Mouse (Mus musculus) cerebellum, postnatal 36 days (tissue): ENCODE data around the gene Schip1.

Source experiments
- DNase-seq, 2 experiments: peaks; one replicate each; pipeline ENCODE4 v3.0.0; 2021 to 2022; ENCODE audit warnings: mixed read lengths in 2 of 2

The Schip1 gene

DNA sequence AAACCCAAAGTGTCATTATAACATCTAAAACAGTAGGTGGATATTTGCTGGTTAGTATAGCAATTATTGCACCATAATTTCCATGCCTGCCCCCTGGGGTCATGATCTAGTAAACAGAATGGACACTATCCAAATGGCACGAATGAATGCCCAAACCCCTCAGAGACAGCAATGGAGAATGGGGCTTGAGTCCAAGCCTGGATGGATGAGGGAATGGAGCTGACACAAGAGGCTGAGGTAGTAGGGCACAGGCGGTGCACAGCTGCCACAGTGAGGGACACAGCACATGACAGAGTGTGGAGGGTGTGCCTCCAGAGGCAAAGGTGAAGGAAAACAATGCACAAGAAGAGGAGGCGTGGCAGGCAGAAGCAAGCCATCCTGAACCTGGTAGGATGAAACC, 207.3 kb downstream of the Schip1 start:
- DNase-seq = no peak

DNA sequence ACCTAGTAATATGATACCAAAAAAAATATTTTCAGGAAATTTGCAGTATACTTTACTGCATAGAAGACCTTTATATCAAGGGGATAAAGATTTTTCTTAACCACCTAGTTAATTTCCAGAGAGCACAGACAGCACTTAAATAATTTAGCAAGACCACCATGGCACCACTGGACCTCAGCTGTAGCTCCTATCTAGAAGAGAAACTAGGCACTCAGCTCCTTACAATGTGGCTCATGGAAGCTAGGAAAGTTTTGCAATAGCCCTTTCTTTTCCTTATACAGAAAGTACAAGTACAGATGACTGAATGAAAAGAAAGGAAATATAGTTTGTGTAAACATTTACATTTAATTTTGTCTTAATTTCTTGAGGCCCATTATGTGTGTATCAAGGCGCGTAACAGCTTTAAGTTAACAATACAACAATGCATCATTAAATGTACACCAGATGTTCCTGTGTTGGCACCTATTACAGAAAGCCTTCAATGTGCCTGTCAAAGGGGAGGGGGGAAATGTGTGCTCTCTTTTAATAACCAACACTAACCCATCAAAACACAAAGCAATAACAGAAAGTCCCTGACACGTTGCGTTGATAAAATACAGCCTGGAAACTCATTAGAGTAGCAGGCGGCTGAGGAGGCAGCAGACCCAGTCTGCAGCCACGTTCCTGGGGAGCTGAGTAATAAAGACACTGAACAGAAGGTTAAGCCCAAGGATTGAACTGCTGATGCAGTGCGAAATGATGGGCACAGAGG, 218.4 kb downstream of the Schip1 start:
- no peak for DNase-seq

DNA sequence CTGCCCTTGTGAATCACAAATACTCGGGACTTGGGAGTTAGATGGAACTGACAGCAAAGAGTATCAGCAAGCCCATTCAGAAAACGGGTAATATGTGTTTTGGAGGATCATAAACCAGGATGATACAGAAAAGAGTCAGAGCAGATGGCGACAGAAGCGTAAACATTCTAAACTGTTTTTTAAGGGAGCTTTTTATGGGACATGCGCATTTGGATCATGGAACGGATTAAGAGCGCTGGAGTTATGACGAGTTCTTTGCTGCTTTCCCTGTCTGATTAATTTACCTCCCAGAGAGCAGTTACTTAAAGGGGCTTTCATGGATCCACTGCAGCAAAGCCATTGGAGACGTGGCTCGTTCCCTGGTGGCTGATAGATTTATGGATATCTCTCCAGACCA, 219.0 kb downstream of the Schip1 start:
- no peak for DNase-seq

DNA sequence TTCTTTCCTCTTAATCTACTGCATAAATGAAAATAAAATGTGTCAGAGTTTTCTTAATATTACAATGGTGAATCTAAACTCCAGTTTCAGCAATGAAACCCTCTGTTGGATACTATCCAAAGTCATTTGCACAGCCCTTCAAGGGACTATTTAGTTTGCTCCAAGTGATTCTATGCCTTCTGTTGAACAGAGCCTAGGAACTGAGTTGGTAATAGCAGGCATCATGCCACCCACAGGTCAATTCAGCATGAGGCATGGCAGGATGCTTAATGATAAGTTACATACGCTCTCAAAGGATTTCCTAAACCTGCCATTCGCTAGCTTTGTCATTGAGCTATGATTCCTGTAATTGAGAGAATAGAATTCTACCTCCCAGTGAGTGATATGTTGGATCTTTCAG, 219.9 kb downstream of the Schip1 start:
- DNase-seq = no peak

DNA sequence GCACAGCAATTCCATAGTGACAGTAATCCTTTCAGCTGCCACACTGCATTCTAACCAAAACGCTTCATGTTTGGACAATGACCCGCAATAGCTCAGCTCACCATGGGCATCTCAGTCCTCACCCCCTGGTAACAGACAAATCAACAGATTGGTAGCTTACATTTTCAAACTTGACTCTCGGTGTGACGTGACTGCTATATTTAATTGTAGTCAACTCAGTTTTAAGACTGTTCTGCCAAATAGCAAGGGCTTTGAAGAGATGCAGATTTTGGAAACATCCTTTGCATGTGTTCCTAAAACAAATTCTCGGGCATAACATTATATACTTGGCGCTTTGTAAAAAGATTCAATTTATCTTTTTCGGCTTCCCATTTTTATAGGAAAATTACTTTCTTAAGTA, 232.2 kb downstream of the Schip1 start:
- DNase-seq = no peak

DNA sequence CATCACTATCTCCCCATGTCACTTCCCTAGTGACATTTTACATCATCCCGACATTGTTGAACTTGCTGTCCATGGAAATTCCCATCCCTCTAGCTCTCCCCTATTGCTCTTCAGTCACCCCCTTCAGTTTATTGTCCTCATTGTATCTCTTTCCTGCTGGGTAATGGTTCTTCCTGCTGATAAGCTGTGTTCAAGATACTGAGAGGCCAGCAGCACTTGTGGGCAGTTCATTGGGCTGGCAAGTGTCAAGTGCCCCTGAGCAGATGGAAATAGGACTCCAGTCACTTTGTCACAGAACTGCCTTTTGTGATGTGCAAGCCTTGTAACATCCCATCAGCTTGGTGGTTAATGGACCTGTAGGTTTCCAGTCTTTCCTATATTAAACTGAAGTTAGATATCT, 241.0 kb downstream of the Schip1 start:
- DNase-seq = no peak

DNA sequence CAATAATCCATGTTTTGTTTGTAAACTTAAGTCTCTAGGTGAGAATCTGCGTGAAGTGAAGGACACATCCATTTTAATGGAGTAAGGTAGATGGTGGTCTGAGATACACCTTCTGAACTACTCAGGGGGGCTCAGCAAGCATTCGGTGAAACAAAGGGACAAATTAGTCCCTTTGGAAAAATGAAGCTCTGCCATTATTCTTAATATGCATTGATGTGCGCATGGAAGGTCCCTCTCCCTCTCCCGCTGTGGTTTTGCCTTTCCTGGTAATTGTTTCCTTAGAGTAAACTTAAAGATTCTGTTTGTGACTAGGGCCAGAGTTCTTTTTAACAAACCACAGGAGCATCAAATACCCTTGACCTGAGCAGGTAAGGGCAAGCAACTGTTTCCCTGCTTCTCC, 242.1 kb downstream of the Schip1 start:
- no peak for DNase-seq

DNA sequence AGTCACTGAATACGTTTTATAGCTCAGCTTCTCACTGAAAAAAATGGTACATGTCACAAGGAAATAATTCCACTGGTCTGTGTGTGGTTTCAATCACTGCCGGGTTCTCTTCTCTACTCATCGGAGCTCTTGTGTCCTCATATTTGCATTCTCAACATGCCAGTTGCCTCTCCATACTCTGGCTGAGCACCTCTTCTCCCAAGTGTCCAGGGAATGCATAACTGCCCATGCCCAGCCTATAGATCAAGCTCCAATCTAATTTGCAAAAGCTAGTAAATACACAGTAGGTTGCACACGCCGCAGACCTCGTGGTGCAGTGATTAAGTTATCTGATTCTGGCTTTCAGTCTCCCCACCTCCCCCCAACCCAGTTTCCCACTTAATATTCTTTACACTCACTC, 261.0 kb downstream of the Schip1 start:
- DNase-seq = no peak

DNA sequence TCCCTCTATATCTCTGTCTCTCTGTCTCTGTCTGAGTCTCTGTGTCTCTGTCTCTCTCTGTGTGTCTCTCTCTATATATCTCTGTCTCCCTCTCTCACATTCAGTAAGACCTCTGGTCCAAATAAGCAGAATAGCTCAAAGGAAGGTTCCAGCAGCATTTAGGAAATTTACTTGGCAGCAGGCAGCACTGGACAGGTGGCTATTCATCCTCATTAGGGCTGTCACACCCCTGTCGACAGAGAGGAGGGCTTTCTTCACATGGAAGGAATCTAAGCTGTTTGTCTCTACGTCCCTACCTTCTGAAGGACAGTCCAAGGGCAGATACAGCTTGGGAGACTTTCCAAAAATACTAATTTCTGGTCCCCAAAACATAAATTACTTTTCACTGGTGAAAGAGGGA, 267.9 kb downstream of the Schip1 start:
- DNase-seq = no peak

DNA sequence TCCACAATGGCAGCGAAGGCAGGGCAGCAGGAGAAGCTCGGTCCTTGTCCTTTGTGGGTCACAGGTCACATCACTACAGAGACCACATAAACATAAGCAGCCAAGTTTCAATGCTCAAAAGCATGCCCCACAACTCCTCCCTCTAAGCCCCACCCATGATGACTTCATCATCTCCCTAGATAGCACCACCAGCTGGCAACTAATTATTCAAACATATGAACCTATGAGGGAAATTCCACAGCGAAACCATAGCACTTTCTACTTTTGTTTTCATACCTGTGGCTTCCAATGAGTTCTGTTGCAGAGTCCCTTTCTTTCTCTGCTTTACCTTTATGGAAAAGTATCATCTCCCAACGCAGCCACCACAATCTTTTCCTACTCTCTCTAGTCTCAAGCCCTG, 270.9 kb downstream of the Schip1 start:
- DNase-seq = no peak

DNA sequence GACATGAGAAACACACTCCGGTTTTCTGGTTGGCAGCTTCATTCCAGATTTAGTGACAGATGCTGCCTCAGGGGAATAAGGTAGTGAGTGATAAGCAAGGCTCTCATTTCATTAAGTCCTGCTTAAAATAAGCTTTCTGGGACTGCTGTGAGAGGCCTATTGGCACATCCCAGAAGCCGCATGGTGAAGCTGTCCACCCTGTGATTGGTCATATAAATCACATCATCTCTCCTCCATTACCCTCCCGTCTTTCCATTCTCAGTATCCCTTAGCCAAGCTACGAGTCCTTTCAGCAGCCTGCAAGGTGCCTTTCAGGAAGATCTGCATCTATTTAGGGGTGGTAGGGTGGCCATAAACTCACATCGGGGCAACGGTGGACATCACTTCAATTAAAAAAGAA, 286.0 kb downstream of the Schip1 start:
- DNase-seq = no peak

DNA sequence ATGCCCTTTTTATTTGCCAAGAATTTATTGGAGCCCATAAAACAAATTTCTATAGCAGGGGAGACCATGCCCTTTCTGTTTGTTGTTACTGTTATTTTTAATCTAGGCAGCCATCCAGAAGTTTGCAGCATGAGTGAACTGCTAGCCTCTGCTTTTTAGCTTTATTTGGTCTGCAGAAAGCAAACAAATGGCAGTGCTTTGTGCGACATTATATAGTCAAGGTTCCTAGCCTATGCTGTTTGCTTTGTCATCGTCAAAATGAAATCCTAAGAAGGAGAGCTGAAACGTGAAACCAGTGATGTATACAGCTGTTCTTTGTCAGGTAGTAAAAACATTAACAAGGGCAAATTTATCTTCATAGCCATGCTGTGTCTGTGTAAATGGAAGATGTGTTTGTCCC, 286.9 kb downstream of the Schip1 start:
- DNase-seq = no peak

DNA sequence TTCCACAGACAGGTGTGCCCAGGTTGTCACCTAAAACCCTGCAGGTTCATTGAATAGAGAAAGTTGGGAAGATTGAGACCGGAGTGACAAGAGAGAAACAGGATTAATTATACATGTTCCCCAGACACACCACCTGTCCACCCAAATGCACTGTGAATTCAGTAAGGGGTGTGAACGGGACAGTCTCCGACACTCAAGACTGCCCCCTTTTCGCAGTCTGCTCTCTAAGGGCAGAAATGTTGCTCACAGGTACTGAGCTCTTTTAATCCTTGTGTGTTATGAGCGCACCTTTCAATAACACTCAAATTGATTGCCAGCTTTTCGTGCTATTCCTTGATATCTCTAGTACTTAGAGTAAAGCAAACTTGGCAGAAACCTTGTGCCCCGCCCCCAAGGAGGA, 288.4 kb downstream of the Schip1 start:
- no peak for DNase-seq

DNA sequence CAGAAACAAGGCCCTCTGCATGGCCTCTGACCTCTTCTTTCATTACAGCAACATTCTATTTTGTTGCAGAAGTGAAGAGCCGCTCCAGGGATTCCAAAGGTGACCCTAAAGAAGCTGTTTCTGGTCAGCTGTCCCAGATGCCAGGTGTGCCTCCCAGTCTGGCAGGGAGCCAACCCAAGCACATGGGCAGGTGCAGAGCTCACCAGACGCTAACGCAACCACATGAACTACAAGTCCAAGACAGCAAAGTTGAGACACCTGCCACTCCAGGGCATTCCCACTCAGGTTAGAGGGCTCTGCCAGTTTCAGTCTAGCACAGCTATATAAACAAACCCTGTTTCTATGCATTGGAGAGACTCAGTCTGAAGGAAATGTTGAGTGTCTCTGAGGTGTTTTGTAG, 288.9 kb downstream of the Schip1 start:
- DNase-seq = peak in 1 of 2 experiments; percentile 8

DNA sequence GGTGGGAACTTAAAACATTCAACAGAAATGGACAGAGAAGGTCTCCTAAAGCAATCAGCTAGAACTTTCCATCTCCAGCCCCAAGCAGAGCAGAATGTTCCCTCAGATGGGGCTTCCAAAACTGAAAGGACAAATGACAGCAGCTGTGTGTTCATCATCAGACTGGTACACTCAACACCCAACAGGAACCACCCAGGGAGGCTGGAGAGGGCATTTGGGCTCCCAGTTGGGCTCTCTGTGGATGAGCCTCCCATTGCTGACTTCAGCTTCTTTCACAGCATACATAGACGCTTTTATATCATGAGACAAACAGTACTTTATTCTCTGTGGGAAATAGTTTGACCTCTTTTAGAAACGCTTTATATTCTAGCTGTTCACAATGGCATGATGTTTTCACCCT, 291.9 kb downstream of the Schip1 start:
- DNase-seq = no peak

DNA sequence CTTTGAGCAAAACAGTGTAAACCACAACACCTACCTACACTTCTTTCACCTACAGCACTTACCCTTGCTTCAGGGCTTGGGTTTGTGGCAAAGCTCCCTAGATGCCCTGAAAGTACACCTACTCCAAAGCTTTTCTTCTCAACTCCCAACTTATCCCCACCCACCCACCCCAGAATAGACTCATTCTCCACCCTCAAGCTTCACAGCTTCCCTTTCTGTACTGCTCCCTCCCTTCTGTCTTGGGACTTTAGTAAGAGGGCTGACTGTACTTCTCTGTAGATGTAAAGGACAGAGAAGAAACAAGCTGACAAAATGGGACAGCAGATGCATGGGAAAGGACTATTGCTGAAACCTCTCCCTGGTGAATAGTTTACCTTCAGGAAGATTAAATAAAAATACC, 303.4 kb downstream of the Schip1 start:
- no peak for DNase-seq

DNA sequence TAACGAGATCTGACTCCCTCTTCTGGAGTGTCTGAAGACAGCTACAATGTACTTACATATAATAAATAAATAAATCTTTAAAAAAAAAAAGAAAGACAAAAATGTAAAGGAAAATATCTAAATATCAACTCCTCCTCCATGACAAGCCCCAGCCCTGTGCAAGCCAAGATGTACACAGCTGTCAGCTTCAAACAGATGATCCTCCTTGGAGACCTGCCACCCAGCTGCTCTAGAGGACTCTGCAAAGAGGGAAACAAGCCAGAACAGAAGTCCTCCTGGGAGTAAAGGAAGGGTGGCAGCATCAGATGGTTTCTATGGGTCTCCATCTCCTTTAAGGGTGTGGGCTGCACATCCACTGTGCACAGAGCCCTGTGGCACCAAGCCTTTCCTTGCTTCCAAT, 308.3 kb downstream of the Schip1 start:
- DNase-seq = no peak

DNA sequence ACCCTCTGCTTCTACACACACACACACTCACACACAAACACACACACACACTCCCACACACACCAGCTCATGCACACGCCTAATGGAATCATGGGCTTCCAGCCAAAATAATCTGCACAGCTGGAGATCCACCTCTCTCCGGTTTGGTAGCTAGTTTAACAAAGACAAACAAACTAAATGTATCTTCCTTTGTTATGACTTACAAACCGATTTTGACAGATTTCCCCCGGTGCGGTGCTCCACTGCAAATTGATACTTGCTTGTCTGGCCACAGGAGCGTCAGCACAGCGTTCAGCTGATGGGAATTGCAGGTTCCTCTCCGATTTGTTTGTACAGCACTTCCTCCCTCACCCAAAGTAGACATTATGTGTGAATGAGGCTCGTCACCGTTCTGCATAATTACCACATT, 310.5 kb downstream of the Schip1 start:
- no peak for DNase-seq

DNA sequence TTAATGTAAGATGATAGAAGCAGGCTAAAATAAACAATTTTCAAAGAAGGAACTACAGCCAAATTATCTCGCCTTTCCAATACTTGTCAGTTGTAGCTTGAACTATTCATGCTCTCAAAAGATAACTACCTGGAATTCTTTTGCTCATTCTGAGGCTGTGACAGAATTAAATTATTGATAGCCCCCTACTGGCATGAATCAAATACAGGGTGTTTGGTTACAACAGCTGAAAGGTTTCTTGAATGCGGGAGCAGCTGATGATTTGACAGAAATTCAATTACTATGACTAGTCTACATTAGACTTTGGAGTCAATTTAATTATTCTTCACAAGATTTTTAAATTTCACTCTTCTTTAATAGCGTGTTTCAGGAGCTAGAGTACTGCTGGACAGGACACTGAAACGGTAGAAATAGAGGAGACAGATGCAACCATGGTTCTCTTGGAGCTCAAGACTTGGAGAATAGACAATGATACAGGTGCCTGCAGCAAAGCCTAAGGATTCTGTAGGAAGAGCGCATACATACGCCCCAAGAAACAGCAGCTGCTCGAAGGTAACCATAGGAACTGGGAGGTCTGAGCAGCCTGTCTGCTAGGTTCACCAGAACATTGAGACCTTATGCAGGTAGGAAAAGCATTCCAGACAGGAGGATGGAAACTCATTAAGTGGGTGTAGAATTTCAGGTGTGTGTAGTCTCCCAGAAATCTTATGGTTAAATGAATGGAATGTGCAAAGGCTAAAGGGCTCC, 313.0 kb downstream of the Schip1 start:
- no peak for DNase-seq

DNA sequence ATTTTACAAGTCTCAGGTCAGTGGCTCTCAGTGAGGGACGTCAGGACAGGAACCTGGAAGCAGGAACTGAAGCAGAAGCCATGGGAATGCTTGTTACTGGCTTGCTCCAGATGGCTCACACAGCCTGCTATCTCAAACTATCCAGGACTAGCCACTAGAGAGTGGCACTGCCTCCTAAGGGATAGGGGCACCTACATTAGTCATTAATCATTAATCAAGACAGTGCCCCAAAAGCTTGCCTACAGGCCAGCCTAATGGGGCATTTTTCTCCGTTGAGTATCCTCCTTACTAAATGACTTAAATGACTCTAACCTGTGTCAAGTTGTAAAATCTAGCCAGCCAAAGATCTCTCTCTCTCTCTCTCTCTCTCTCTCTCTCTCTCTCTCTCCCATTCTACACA, 314.2 kb downstream of the Schip1 start:
- no peak for DNase-seq

DNA sequence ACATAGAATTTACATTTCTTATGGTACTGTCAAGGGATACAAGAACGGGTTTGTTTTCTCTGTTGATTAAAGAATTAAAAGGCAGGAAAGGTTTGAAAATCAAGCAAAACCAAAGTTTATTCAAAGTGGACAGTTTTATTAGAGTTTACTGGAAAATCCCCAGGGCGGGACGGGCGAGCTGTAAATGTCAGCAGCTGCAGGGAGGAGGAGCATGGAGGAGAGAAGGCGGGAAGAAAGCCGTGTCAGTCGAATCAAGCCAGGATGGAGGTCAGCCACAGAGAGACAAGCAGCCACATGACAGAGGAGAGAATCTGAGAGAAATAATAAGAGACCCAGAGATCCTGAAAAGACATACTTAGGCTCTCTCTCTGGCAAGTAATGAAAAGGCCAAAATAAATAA, 314.6 kb downstream of the Schip1 start:
- no peak for DNase-seq

DNA sequence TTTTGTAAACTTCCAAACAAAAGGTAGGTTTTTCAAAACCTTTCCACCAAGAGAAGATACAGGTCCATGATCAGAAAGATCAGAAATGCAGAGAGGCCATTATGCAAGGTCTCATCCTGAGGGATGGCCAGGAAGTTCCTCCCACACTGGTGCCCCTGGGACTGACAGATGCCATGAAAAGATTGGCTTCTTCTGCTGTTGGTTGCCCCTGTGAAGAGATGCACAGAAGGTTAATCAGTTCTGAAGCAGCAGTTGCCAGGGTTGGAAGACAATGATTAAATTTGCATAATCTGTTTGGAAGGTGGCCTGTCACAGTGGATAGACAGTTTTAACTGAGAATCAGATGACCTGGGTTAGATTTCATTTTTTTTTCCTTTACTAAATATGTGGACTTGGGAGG, 319.1 kb downstream of the Schip1 start:
- peak in 1 of 2 experiments; percentile 11 for DNase-seq

DNA sequence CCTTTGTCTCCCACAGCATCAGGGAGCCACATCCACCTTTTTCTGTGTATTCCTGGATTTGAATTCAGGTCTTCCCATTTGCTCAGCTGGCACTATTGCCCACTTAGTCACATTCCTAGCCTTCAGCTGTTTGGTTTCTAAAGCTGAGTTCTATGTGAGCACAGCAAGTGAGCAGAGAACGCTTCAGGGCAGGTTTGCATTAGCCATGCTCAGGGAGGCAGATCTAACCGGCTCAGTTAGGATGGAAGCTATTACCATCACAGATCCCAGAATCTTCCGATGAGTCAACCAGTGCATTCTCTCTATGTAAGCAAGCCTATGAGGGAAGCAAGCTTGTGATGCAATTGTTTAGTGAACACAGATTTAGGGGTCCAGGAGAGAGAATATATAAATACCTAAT, 320.9 kb downstream of the Schip1 start:
- DNase-seq = no peak

DNA sequence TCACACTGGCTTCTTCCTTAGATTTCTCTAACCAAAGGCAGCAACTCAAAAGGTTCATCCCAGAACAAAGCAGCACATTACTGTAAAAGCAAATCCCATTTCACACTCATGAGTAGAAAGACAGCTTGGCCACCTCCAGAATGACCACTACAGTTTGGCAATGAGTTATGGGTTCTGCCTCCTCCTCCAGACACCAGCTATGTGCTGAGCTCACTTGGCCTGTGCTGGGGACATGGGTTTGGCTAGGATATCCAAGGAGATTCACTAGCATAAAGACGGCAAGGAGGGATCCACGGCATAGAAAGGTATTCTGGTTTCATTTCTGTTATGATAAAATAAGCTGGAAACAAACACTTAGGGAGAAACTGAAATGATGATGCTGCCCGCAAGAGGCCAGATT, 323.4 kb downstream of the Schip1 start:
- no peak for DNase-seq

DNA sequence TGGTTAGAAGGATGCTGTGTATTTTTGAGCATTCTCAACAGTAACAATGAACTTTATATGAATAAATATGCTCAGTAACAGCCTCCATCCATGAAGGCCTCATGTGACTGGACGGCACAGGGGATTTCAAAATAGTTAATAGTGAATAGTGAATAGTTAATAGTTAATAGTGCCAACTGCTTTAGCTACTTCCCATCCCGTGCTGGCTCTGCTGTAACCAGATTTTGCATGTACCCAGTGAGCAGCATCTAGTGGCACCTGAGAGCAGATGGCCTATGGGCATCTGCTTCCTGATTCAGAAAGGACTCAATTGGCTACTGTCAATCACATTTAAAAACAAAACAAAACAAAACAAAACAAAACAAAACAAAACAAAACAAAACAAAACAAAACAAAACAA, 329.0 kb downstream of the Schip1 start:
- no peak for DNase-seq
